Mouse (Mus musculus) liver, embryonic 11.5 days (tissue): ENCODE measurements at regions not wholly inside any gene's neighbourhood (a gene's known extent, or its start where the extent isn't known, plus 50 kb on each side); places are given as distances from the start of the nearest gene placed in this dataset.
A peak's percentile ranks its signal among the peaks of the same experiment; 100 is the strongest.

ENCODE experiments used
- ATAC-seq: fragments of 200-750 bp; cut with Nextera tagmentation; replicated peaks from 2 replicates; pipeline ENCODE4 v1.8.0; 2017; ENCODE audit warnings: moderate number of reproducible peaks, mild to moderate bottlenecking, moderate TSS enrichment, moderate library complexity; ENCODE audit not compliant: low FRiP score
- DNase-seq: peaks from one replicate; pipeline ENCODE4 v3.0.0-alpha.2; 2017; ENCODE audit warnings: low spot score
- H3K27ac ChIP-seq: fragments of 300-500 bp; sonication (generic); 2 replicates; pipeline ENCODE4 v1.5.1; 2014; ENCODE audit warnings: mild to moderate bottlenecking, low read depth, low read length, control low read depth
- H3K27me3 ChIP-seq: fragments of 300-500 bp; sonication (generic); replicated peaks from 2 replicates; pipeline ENCODE4 v1.6.1; 2014; ENCODE audit warnings: low read length, mixed read lengths; ENCODE audit not compliant: control insufficient read depth, insufficient read depth
- H3K36me3 ChIP-seq: fragments of 300-500 bp; sonication (generic); 2 replicates; pipeline ENCODE4 v1.6.1; 2014; ENCODE audit warnings: mild to moderate bottlenecking, low read length, moderate library complexity, mixed read lengths; ENCODE audit not compliant: control insufficient read depth, insufficient read depth
- H3K4me1 ChIP-seq: fragments of 300-500 bp; sonication (generic); replicated peaks from 2 replicates; pipeline ENCODE4 v1.6.1; 2014; ENCODE audit warnings: low read length, mixed read lengths; ENCODE audit not compliant: control insufficient read depth, insufficient read depth
- H3K4me2 ChIP-seq: fragments of 300-500 bp; sonication (generic); 2 replicates; pipeline ENCODE4 v1.6.1; 2014; ENCODE audit warnings: mild to moderate bottlenecking, control low read depth, moderate library complexity
- H3K4me3 ChIP-seq: fragments of 300-500 bp; sonication (generic); 2 replicates; pipeline ENCODE4 v1.5.1; 2014; ENCODE audit warnings: low read depth, low read length, control low read depth
- H3K9ac ChIP-seq: fragments of 300-500 bp; sonication (generic); 2 replicates; pipeline ENCODE4 v1.6.1; 2014; ENCODE audit warnings: low read depth, low read length, control low read depth
- H3K9me3 ChIP-seq: fragments of 300-500 bp; sonication (generic); 2 replicates; pipeline ENCODE4 v1.6.1; 2016; ENCODE audit warnings: low read length, inconsistent platforms, mixed read lengths; ENCODE audit not compliant: control insufficient read depth
- whole genome bisulfite sequencing: fragments of 180-500 bp; shearing (Covaris S2); extraction: QIAGEN DNeasy Blood & Tissue Kit; methylation state at CpG from one replicate; pipeline ENCODE4 v1.1.7; 2014; 5-methylcytosine and 5-hydroxymethylcytosine counted together

- Histone ChIP-seq H3K4me1 (peaks cover 4% of the 10 kb centered on the region; the same call in 1 of the 2 replicates), H3K4me3 (no peak overlapping the region), H3K4me2 (no peak overlapping the region), H3K9me3 (no peaks in the 10 kb centered on the region), H3K27me3 (no peaks in the 10 kb centered on the region), H3K36me3 (no peaks in the 10 kb centered on the region), H3K9ac (no peak overlapping the region), H3K27ac (no peak overlapping the region)
- ATAC-seq = no peak
- no peak for DNase-seq
- 88% methylated on average over 3 of the region's 3 CpGs for WGBS
These were observed 59.5 kb downstream of the Tex35 start for GRCm38 (mm10) chr1:157048996-157049395.

GRCm38 (mm10) chr1:157048201-157048923 is 60.1 kb downstream of the Tex35 start:
- DNase-seq (no peak), ATAC-seq (no peak)
- WGBS = 43% methylated on average over 11 of the region's 11 CpGs
- Histone ChIP-seq H3K27ac (no peak overlapping the region), H3K4me3 (no peak overlapping the region), H3K36me3 (no peaks in the 10 kb centered on the region), H3K9ac (no peak overlapping the region), H3K9me3 (no peaks in the 10 kb centered on the region), H3K27me3 (no peaks in the 10 kb centered on the region), H3K4me2 (no peak overlapping the region), H3K4me1 (peaks cover 4% of the 10 kb centered on the region; the same call in 1 of the 2 replicates)

GRCm38 (mm10) chr1:157047751-157048200 is 60.7 kb downstream of the Tex35 start:
- DNase-seq (no peak), ATAC-seq (no peak)
- Histone ChIP-seq H3K27me3 (no peaks in the 10 kb centered on the region), H3K9me3 (no peaks in the 10 kb centered on the region), H3K9ac (no peak overlapping the region), H3K27ac (no peak overlapping the region), H3K36me3 (no peaks in the 10 kb centered on the region), H3K4me2 (no peak overlapping the region), H3K4me3 (no peak overlapping the region), H3K4me1 (peaks cover 4% of the 10 kb centered on the region; the same call in 1 of the 2 replicates)
- WGBS = 73% methylated on average over 4 of the region's 4 CpGs

- H3K9me3 ChIP-seq = no peaks in the 10 kb centered on the region
- no peak overlapping the region for H3K4me2 ChIP-seq
- H3K36me3 ChIP-seq = no peaks in the 10 kb centered on the region
- ATAC-seq = no peak
- DNase-seq = no peak
- H3K27ac ChIP-seq = no peak overlapping the region
- no peaks in the 10 kb centered on the region for H3K27me3 ChIP-seq
- WGBS = 64% methylated on average over 4 of the region's 4 CpGs
- no peak overlapping the region for H3K9ac ChIP-seq
- H3K4me1 ChIP-seq = peaks cover 4% of the 10 kb centered on the region; the same call in 1 of the 2 replicates
- H3K4me3 ChIP-seq = no peak overlapping the region
These were observed 61.7 kb downstream of the Tex35 start for GRCm38 (mm10) chr1:157046760-157047182.

GRCm38 (mm10) chr1:157039836-157040196 is 68.7 kb downstream of the Tex35 start:
- no peak for DNase-seq
- H3K36me3 ChIP-seq = no peaks in the 10 kb centered on the region
- peak overlapping the region; percentile 62; the same call in 1 of the 2 replicates for H3K9ac ChIP-seq

GRCm38 (mm10) chr1:157039016-157039835 is 69.3 kb downstream of the Tex35 start:
- peaks cover 27% of the 10 kb centered on the region for H3K4me1 ChIP-seq
- DNase-seq (peak; percentile 65), ATAC-seq (peak; percentile 89)
- H3K4me2 ChIP-seq = peak overlapping the region; percentile 62
- H3K27me3 ChIP-seq = no peaks in the 10 kb centered on the region
- H3K9me3 ChIP-seq = no peaks in the 10 kb centered on the region; the same call in 1 of the 2 replicates
- H3K36me3 ChIP-seq = no peaks in the 10 kb centered on the region
- 9% methylated on average over 14 of the region's 14 CpGs for WGBS
- peak overlapping the region; percentile 89 for H3K27ac ChIP-seq
- peak overlapping the region; percentile 20; the same call in 1 of the 2 replicates for H3K4me3 ChIP-seq
- peak overlapping the region; percentile 62 for H3K9ac ChIP-seq

More at GRCm38 (mm10) chr1:157039836-157040196, 68.7 kb downstream of the Tex35 start:
- Histone ChIP-seq H3K27me3 (no peaks in the 10 kb centered on the region), H3K9me3 (no peaks in the 10 kb centered on the region; the same call in 1 of the 2 replicates), H3K27ac (peak overlapping the region; percentile 89), H3K4me3 (no peak overlapping the region; the same call in 1 of the 2 replicates), H3K4me2 (peak overlapping the region; percentile 62), H3K4me1 (peaks cover 27% of the 10 kb centered on the region)
- ATAC-seq = peak; percentile 66
- 5% methylated on average over 4 of the region's 4 CpGs for WGBS

GRCm38 (mm10) chr1:157038111-157039008 is 70.1 kb downstream of the Tex35 start:
- Histone ChIP-seq H3K4me1 (peaks cover 27% of the 10 kb centered on the region), H3K4me2 (peak overlapping the region; percentile 62), H3K4me3 (0 out of 2 replicates have a peak overlapping the region, but pooled peaks have one; percentile 20), H3K36me3 (no peaks in the 10 kb centered on the region), H3K27me3 (no peaks in the 10 kb centered on the region), H3K9ac (peak overlapping the region; percentile 14; the same call in 1 of the 2 replicates), H3K27ac (peak overlapping the region; percentile 89; the same call in 1 of the 2 replicates), H3K9me3 (no peaks in the 10 kb centered on the region; the same call in 1 of the 2 replicates)
- DNase-seq (no peak), ATAC-seq (no peak)
- WGBS = 65% methylated on average over 14 of the region's 14 CpGs
